ENCODE assay signal across 8 mouse cellular contexts in the genomic region with DNA sequence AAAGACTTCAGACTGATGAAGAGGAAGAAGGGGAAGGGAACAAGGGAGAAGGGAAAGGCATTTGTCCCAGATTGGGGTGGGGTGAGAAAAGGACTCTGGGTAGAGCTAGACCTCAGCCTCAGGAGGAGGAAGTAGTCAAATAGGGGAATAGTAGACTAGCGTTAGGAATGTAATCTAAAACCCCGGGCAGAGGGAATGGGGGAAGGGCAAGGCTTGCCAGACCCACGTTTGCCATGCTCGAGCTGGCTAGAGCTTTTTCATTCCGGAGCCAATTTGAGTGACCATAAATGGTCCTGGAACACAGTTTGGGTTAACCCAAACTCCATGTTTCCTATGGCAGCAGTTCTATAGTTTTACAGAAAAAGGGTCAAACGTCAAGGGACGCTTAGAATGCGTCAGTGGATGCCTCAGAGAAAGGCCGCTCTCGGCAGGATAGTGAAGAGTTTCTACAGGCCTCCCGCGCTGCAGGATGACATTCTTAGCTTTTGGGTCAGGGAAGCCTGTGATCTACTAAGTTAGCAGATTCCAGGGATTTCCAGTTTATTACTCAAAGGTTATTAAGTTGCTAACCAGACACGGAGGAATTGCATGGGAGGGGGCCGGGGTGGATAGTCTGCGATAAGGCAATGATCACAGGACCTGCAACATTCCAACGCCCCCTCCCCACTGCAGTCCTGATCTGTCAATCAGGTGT. TPM values are rescaled to one million over a fixed set of nuclear protein-coding genes. Genes with fewer than 3 reads are reported as not detected.
DNase-seq lines count a peak whose midpoint lies in the region; ATAC-seq and TF ChIP-seq lines count a peak whose summit lies in the region.

No protein-coding gene starts in this region.

- peaks cover 15% of the 10 kb centered on the region for H3K4me1 ChIP-seq in heart, embryonic 13.5 days
- H3K4me1 ChIP-seq in lung, adult 2 months (ENCODE audit: control insufficient read depth, insufficient read depth, low read length) = no peaks in the 10 kb centered on the region
- peaks cover 10% of the 10 kb centered on the region for H3K4me1 ChIP-seq in embryonic facial prominence, embryonic 13.5 days
- peaks cover 19% of the 10 kb centered on the region for H3K4me1 ChIP-seq in neural tube, embryonic 12.5 days

- 12% methylated on average over 16 of the region's 16 CpGs for WGBS in heart, embryonic 13.5 days
- WGBS in lung, adult 2 months = 36% methylated on average over 16 of the region's 16 CpGs
- WGBS in embryonic facial prominence, embryonic 13.5 days = 11% methylated on average over 16 of the region's 16 CpGs
- WGBS in neural tube, embryonic 12.5 days = 11% methylated on average over 16 of the region's 16 CpGs

- peak overlapping the region; percentile 16 for H3K4me2 ChIP-seq in heart, embryonic 13.5 days
- H3K4me2 ChIP-seq in embryonic facial prominence, embryonic 13.5 days = peak overlapping the region; percentile 12; the same call in 1 of the 2 replicates
- peak overlapping the region; percentile 18; the same call in 1 of the 2 replicates for H3K4me2 ChIP-seq in neural tube, embryonic 12.5 days (replicated peaks)

- no peak for TF ChIP-seq POLR2A in lung, adult 2 months (IDR thresholded peaks at IDR 0.05; ENCODE audit: borderline replicate concordance, extremely low read depth, low read depth, low read length)

- no peak overlapping the region for H3K4me3 ChIP-seq in heart, embryonic 13.5 days
- no peak overlapping the region for H3K4me3 ChIP-seq in lung, adult 2 months (replicated peaks; ENCODE audit: extremely low read depth, low read depth, low read length)
- H3K4me3 ChIP-seq in embryonic facial prominence, embryonic 13.5 days = no peak overlapping the region
- no peak overlapping the region for H3K4me3 ChIP-seq in neural tube, embryonic 12.5 days

- H3K9ac ChIP-seq in heart, embryonic 13.5 days = 0 out of 2 replicates have a peak overlapping the region, but pooled peaks have one; percentile 2
- H3K9ac ChIP-seq in embryonic facial prominence, embryonic 13.5 days = peak overlapping the region; percentile 17; the same call in 1 of the 2 replicates
- H3K9ac ChIP-seq in neural tube, embryonic 12.5 days = no peak overlapping the region

- no peaks in the 10 kb centered on the region for H3K27me3 ChIP-seq in heart, embryonic 13.5 days (replicated peaks)
- H3K27me3 ChIP-seq in embryonic facial prominence, embryonic 13.5 days = no peaks in the 10 kb centered on the region
- H3K27me3 ChIP-seq in neural tube, embryonic 12.5 days (replicated peaks) = no peaks in the 10 kb centered on the region

- no peaks in the 10 kb centered on the region for H3K9me3 ChIP-seq in heart, embryonic 13.5 days
- H3K9me3 ChIP-seq in embryonic facial prominence, embryonic 13.5 days = 0 out of 2 replicates have a peak, but pooled peaks cover 3% of the 10 kb centered on the region
- H3K9me3 ChIP-seq in neural tube, embryonic 12.5 days = no peaks in the 10 kb centered on the region

- H3K36me3 ChIP-seq in heart, embryonic 13.5 days = no peaks in the 10 kb centered on the region
- H3K36me3 ChIP-seq in embryonic facial prominence, embryonic 13.5 days = no peaks in the 10 kb centered on the region
- H3K36me3 ChIP-seq in neural tube, embryonic 12.5 days = no peaks in the 10 kb centered on the region

- no peak for DNase-seq in heart, adult 8-10 months (ENCODE audit: low spot score)
- peak; percentile 20 for DNase-seq in lung, postnatal 10 days
- DNase-seq in lung, adult 2 months = no peak
- DNase-seq in ovary, adult 18-20 months (ENCODE audit: low spot score) = no peak
- no peak for DNase-seq in ovary, postnatal 14 days (ENCODE audit: low spot score)

- H3K27ac ChIP-seq in heart, embryonic 13.5 days (replicated peaks) = no peak overlapping the region
- peak overlapping the region; percentile 74 for H3K27ac ChIP-seq in embryonic facial prominence, embryonic 13.5 days
- no peak overlapping the region for H3K27ac ChIP-seq in neural tube, embryonic 12.5 days

- no peak for ATAC-seq in heart, embryonic 13.5 days (ENCODE audit: extremely low read depth, insufficient number of reproducible peaks, low FRiP score, low TSS enrichment)
- no peak for ATAC-seq in embryonic facial prominence, embryonic 13.5 days (ENCODE audit: insufficient number of reproducible peaks, insufficient read depth, low FRiP score, low TSS enrichment, low read depth)
- no peak for ATAC-seq in neural tube, embryonic 12.5 days (ENCODE audit: low FRiP score, low read depth)

- TF ChIP-seq CTCF in lung, adult 2 months (IDR thresholded peaks at IDR 0.05; ENCODE audit: insufficient read depth, low read length) = no peak

RNA-seq across cellular contexts. Expression of a gene that starts 3.9 kb away (rescaled TPM):
- polyA plus RNA-seq in heart, embryonic 13.5 days (2015; fragmentation: Nextera tagmentation; extraction: Ambion mirVana) = 107 and 118 TPM in 2 replicates
- 10 to 100 TPM; 10.5 to 16.6 (median 12.6) TPM for total RNA-seq in heart, adult 8-10 months (2022)
- 86.0 and 88.9 TPM in 2 replicates for polyA plus RNA-seq in lung, adult 2 months (2012; rRNA removed)
- polyA plus RNA-seq in embryonic facial prominence, embryonic 13.5 days (2015; fragmentation: Nextera tagmentation; extraction: Ambion mirVana) = 104 and 114 TPM in 2 replicates
- 37.0 and 44.8 TPM in 2 replicates for polyA plus RNA-seq in neural tube, embryonic 12.5 days (2016; fragmentation: Nextera tagmentation; extraction: Ambion mirVana)

RNA-seq across cellular contexts. Expression of a gene that starts 54.7 kb away (rescaled TPM):
- 34.6 and 37.5 TPM in 2 replicates for polyA plus RNA-seq in heart, embryonic 13.5 days (2015; fragmentation: Nextera tagmentation; extraction: Ambion mirVana)
- 10 to 100 TPM; 16.1 to 23.8 (median 19.3) TPM for total RNA-seq in heart, adult 8-10 months (2022)
- 50.9 and 79.8 TPM in 2 replicates for polyA plus RNA-seq in lung, adult 2 months (2012; rRNA removed)
- 32.6 and 38.3 TPM in 2 replicates for polyA plus RNA-seq in embryonic facial prominence, embryonic 13.5 days (2015; fragmentation: Nextera tagmentation; extraction: Ambion mirVana)
- polyA plus RNA-seq in neural tube, embryonic 12.5 days (2016; fragmentation: Nextera tagmentation; extraction: Ambion mirVana) = 22.3 and 24.6 TPM in 2 replicates

RNA-seq across cellular contexts. Expression of a gene that starts 58.4 kb away (rescaled TPM):
- polyA plus RNA-seq in heart, embryonic 13.5 days (2015; fragmentation: Nextera tagmentation; extraction: Ambion mirVana) = 14.3 and 16.4 TPM in 2 replicates
- total RNA-seq in heart, adult 8-10 months (2022) = 10 to 100 TPM; 11.5 to 12.5 (median 11.7) TPM
- polyA plus RNA-seq in lung, adult 2 months (2012; rRNA removed) = 151 and 179 TPM in 2 replicates
- 13.2 and 19.2 TPM in 2 replicates for polyA plus RNA-seq in embryonic facial prominence, embryonic 13.5 days (2015; fragmentation: Nextera tagmentation; extraction: Ambion mirVana)
- polyA plus RNA-seq in neural tube, embryonic 12.5 days (2016; fragmentation: Nextera tagmentation; extraction: Ambion mirVana) = 17.7 and 21.3 TPM in 2 replicates
